Mouse (Mus musculus): ENCODE data around the gene Cldn9. TPM values are rescaled to one million over a fixed set of nuclear protein-coding genes. Genes with fewer than 3 reads are reported as not detected.

Cldn9 gene
- polyA plus RNA-seq, 1 experiment from 2014 or later: 0.70 TPM

- Histone ChIP-seq H3K36me3 (ENCODE audit: control insufficient read depth, insufficient read depth, low read length) (no peaks in the 10 kb centered on the region), H3K27me3 (ENCODE audit: control insufficient read depth, insufficient read depth, low read length) (peaks cover 15% of the 10 kb centered on the region), H3K4me1 (ENCODE audit: control insufficient read depth, insufficient read depth, low read length) (peaks cover 8% of the 10 kb centered on the region), H3K4me3 (ENCODE audit: low read depth, low read length) (no peak overlapping the region), H3K9me3 (ENCODE audit: control insufficient read depth, low read length) (no peaks in the 10 kb centered on the region), H3K9ac (replicated peaks; ENCODE audit: low read depth, low read length) (no peak overlapping the region), H3K4me2 (ENCODE audit: low read depth, low read length) (no peak overlapping the region), H3K27ac (ENCODE audit: low read depth, low read length) (no peak overlapping the region)
- no peak for ATAC-seq (ENCODE audit: low read depth)
- WGBS: 34% methylated on average over 10 of the region's 10 CpGs
These were observed 37.9 kb downstream of the Cldn9 start for GRCm38 (mm10) chr17:23645894-23646293.

- Histone ChIP-seq H3K9ac (replicated peaks; ENCODE audit: low read depth, low read length) (peak within 1 kb of the TSS; percentile 28), H3K27me3 (ENCODE audit: control insufficient read depth, insufficient read depth, low read length) (peaks cover 15% of the 10 kb centered on the region), H3K36me3 (ENCODE audit: control insufficient read depth, insufficient read depth, low read length) (no peaks in the 10 kb centered on the region), H3K9me3 (ENCODE audit: control insufficient read depth, low read length) (no peaks in the 10 kb centered on the region), H3K4me2 (ENCODE audit: low read depth, low read length) (peak within 1 kb of the TSS; percentile 70), H3K4me1 (ENCODE audit: control insufficient read depth, insufficient read depth, low read length) (peaks cover 8% of the 10 kb centered on the region), H3K4me3 (ENCODE audit: low read depth, low read length) (peak within 1 kb of the TSS; percentile 32), H3K27ac (ENCODE audit: low read depth, low read length) (no peak within 1 kb of the TSS)
- WGBS: under 1% methylated on average over 58 of the region's 58 CpGs
- ATAC-seq (ENCODE audit: low read depth): peak; percentile 28; the same call in 1 of the 2 replicates
These were observed 39.0 kb downstream of the Cldn9 start, which contains the start of gene Mmp25 for GRCm38 (mm10) chr17:23644613-23645495. Mmp25 (minus strand) TSS chr17:23645277.

Other genes with a start within 250 kb of the Cldn9 start
- gene Vmn2r117, start 204.3 kb downstream of the Cldn9 start, polyA plus RNA-seq (2014; fragmentation: Nextera tagmentation; extraction: Ambion mirVana): not detected in 2 replicates
- 16.9 and 19.8 TPM in 2 replicates for gene Zfp213, start 119.8 kb downstream of the Cldn9 start, polyA plus RNA-seq (2014; fragmentation: Nextera tagmentation; extraction: Ambion mirVana)
- 26.6 TPM in 2 replicates for gene Zfp13, start 84.5 kb downstream of the Cldn9 start, polyA plus RNA-seq (2014; fragmentation: Nextera tagmentation; extraction: Ambion mirVana)
- gene Zscan10, start 83.2 kb downstream of the Cldn9 start, polyA plus RNA-seq (2014; fragmentation: Nextera tagmentation; extraction: Ambion mirVana): not detected in 2 replicates
- 0.80 and 2.3 TPM in 2 replicates for gene Mmp25, start 38.7 kb downstream of the Cldn9 start, polyA plus RNA-seq (2014; fragmentation: Nextera tagmentation; extraction: Ambion mirVana)
- gene Bicdl2, start 23.5 kb downstream of the Cldn9 start, polyA plus RNA-seq (2014; fragmentation: Nextera tagmentation; extraction: Ambion mirVana): 0.29 TPM in 1 of 2 replicates, not detected in the other
- gene Hcfc1r1, start 10.4 kb downstream of the Cldn9 start, polyA plus RNA-seq (2014; fragmentation: Nextera tagmentation; extraction: Ambion mirVana): 132 and 147 TPM in 2 replicates
- gene Thoc6, start 10.1 kb downstream of the Cldn9 start, polyA plus RNA-seq (2014; fragmentation: Nextera tagmentation; extraction: Ambion mirVana): 42.1 and 43.0 TPM in 2 replicates
- gene Tnfrsf12a, start 6.6 kb downstream of the Cldn9 start, polyA plus RNA-seq (2014; fragmentation: Nextera tagmentation; extraction: Ambion mirVana): 2.6 and 3.8 TPM in 2 replicates
- not detected in 2 replicates for gene Cldn6, start 4.8 kb downstream of the Cldn9 start, polyA plus RNA-seq (2014; fragmentation: Nextera tagmentation; extraction: Ambion mirVana)
- gene 1520401A03Rik, start 38.8 kb upstream of the Cldn9 start, polyA plus RNA-seq (2014; fragmentation: Nextera tagmentation; extraction: Ambion mirVana): 0.21 and 0.52 TPM in 2 replicates
- gene Pkmyt1, start 42.3 kb upstream of the Cldn9 start, polyA plus RNA-seq (2014; fragmentation: Nextera tagmentation; extraction: Ambion mirVana): 13.0 and 14.3 TPM in 2 replicates
- gene Paqr4, start 56.8 kb upstream of the Cldn9 start, polyA plus RNA-seq (2014; fragmentation: Nextera tagmentation; extraction: Ambion mirVana): 49.6 and 51.4 TPM in 2 replicates
- 0.93 and 1.2 TPM in 2 replicates for gene Kremen2, start 61.8 kb upstream of the Cldn9 start, polyA plus RNA-seq (2014; fragmentation: Nextera tagmentation; extraction: Ambion mirVana)
- gene Flywch1, start 87.6 kb upstream of the Cldn9 start, polyA plus RNA-seq (2014; fragmentation: Nextera tagmentation; extraction: Ambion mirVana): 192 and 216 TPM in 2 replicates
- 69.9 and 96.5 TPM in 2 replicates for gene Flywch2, start 102.1 kb upstream of the Cldn9 start, polyA plus RNA-seq (2014; fragmentation: Nextera tagmentation; extraction: Ambion mirVana)
- gene Srrm2, start 106.5 kb upstream of the Cldn9 start, polyA plus RNA-seq (2014; fragmentation: Nextera tagmentation; extraction: Ambion mirVana): 471 and 524 TPM in 2 replicates
- gene Elob, start 145.1 kb upstream of the Cldn9 start, polyA plus RNA-seq (2014; fragmentation: Nextera tagmentation; extraction: Ambion mirVana): 1,182 and 1,322 TPM in 2 replicates
- not detected in 2 replicates for gene Prss33, start 152.0 kb upstream of the Cldn9 start, polyA plus RNA-seq (2014; fragmentation: Nextera tagmentation; extraction: Ambion mirVana)
- gene Prss32, start 159.8 kb upstream of the Cldn9 start, polyA plus RNA-seq (2014; fragmentation: Nextera tagmentation; extraction: Ambion mirVana): not detected in 2 replicates
- 0.68 and 0.96 TPM in 2 replicates for gene Prss41, start 160.1 kb upstream of the Cldn9 start, polyA plus RNA-seq (2014; fragmentation: Nextera tagmentation; extraction: Ambion mirVana)
- not detected in 2 replicates for gene Prss21, start 184.0 kb upstream of the Cldn9 start, polyA plus RNA-seq (2014; fragmentation: Nextera tagmentation; extraction: Ambion mirVana)
- not detected in 2 replicates for gene Dcpp1, start 196.8 kb upstream of the Cldn9 start, polyA plus RNA-seq (2014; fragmentation: Nextera tagmentation; extraction: Ambion mirVana)
- gene Dcpp2, start 196.9 kb upstream of the Cldn9 start, polyA plus RNA-seq (2014; fragmentation: Nextera tagmentation; extraction: Ambion mirVana): not detected in 2 replicates
- gene Dcpp3, start 233.4 kb upstream of the Cldn9 start, polyA plus RNA-seq (2014; fragmentation: Nextera tagmentation; extraction: Ambion mirVana): not detected in 2 replicates

Data from neural tube, embryonic 14.5 days (tissue).